Mouse (Mus musculus) liver, embryonic 14.5 days (tissue): ENCODE measurements around the gene Fbxo31.

ENCODE experiments used
- CTCF ChIP-seq: IDR thresholded peaks from 2 replicates; pipeline ENCODE4 v1.5.1; 2016; ENCODE audit warnings: antibody characterized with exemption, low read depth, control low read depth
- EP300 ChIP-seq: IDR thresholded peaks from 2 replicates; pipeline ENCODE4 v1.6.1; 2016; ENCODE audit warnings: antibody characterized with exemption, low read depth

DNA sequence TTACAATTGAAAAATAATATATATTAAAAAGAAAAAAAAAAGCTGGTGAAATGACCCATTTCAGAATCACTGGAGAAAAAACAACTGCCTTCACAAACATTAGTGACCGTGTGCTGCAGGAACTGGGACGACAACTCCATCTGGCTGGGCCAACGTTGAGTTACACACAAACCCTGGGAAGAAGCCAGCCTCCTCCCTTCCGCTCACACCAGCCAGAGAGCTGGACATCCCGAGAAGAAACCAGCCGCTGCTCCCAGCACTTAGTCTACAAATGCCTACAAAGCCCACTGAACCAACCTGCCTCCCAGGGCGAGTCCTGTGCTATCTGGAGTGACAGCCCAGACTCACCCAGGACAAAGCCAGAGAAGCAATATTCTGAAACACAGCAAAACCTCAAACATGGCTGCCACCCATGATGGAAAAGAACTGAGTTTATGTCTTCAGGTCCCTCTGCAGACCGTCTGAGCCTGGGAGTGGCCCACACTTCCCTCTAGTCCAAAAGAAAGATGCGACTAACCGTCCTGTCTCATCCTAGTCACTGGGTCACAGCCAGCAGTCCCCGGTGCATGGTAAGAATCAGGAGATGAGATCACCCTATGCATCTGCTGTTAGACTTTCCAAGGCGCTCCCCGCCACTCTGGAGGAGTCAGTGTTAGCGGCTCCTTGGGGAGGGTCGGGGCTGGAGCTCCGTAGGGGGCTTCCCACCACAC is 16.8 kb downstream of the Fbxo31 start:
- TF ChIP-seq CTCF (no peak), EP300 (no peak)
